Mouse (Mus musculus): ENCODE results near the gene Igdcc4. TPM values are rescaled to one million over a fixed set of nuclear protein-coding genes. Genes with fewer than 3 reads are reported as not detected.
A peak's percentile ranks its signal among the peaks of the same experiment; 100 is the strongest.

The Igdcc4 gene
- total RNA-seq, 2 experiments from 2014 or later, result 60.4 to 79.2 TPM

- DNase-seq, result no peak
Observed at GRCm38 (mm10) chr9:65154692-65155455, 53.6 kb downstream of the Igdcc4 start.

DNA sequence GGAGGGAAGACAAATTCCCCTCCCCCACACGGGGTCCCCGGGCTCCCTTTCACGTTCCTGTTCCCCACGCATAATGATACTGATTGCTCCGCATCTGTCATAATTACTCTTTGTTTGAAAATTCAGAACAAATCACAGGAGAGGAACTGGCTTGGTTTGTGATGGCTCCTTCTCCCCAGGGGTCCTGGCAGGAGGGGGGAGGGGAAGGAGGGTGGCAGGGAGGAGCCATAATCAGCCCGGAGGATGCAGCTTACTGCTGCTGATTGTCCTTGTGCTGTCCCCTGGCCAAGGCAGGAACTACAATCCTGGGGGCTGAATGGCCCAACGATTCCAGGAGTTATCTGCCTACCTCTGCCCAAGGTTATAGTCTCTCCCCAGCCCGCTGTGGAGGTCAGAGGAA lies 55.3 kb downstream of the Igdcc4 start:
- DNase-seq, result no peak

- DNase-seq, result no peak
Observed at GRCm38 (mm10) chr9:65157631-65158030, 56.3 kb downstream of the Igdcc4 start.

DNA sequence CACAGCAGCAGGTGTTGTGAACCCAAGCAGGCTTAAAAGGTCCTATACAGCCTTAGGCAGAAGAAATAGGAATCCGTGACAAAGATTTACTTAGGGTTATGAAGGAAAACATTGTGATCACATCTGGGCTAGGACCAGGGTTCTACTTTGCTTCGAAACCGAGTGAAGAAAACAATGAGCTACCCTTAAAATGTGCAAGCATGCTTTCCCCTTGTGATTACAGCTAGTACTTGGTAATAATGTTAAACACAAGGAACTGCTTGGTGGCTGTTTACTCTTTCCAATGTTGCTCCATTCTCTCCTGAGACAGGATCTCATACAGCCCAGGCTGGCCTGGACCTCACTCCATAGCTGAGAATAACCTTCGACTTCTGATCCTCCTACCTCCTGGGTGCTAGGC lies 59.9 kb downstream of the Igdcc4 start:
- DNase-seq, result no peak

GRCm38 (mm10) chr9:65161881-65162280 lies 60.6 kb downstream of the Igdcc4 start:
- DNase-seq, result no peak

GRCm38 (mm10) chr9:65162711-65163639 lies 61.7 kb downstream of the Igdcc4 start:
- DNase-seq, result peak; percentile 36

- DNase-seq, result no peak
Observed at GRCm38 (mm10) chr9:65164870-65165269, 63.6 kb downstream of the Igdcc4 start.

- no peak for DNase-seq
Observed at GRCm38 (mm10) chr9:65166386-65166785, 65.1 kb downstream of the Igdcc4 start.

DNA sequence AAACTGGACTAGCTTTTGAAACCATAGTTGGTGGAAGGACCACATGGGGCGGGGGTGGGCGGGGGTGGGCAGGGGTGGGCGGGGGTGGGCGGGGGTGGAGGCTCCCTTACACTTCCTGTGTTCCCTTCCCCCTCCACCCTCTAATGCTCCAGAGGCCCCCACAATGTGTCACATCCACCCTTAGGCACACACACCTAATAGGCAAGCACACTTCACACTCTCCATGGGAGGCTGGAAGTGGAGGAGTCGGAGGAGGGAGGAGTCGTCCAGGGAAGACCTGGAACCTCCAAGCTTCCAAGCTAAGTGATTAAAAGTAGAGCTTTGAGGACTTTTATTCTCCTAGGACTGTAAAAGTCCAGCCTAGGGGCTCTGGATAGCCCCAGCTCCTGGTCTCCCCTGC lies 67.2 kb downstream of the Igdcc4 start:
- DNase-seq, result no peak

DNA sequence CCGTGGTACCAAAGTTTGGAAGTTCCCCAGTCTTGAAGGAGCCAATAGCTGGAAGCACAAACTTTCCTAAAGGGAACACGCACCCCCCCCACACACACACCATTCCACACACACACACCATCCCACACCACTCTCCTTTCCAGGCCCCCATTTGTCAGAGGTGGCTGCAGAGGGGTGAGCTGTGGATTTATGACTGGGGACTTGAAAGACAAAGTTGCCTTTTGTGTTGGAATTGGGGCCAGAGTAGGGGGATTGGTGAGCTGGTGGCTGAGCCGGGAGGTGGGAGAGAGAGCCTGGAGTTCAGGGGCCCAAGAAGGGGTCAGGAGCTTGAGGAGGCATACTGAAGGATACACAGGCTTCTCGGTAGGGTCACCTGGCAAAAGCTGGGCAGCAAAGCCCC lies 67.7 kb downstream of the Igdcc4 start:
- DNase-seq, result no peak

GRCm38 (mm10) chr9:65172654-65173053 lies 71.4 kb downstream of the Igdcc4 start:
- no peak for DNase-seq

DNA sequence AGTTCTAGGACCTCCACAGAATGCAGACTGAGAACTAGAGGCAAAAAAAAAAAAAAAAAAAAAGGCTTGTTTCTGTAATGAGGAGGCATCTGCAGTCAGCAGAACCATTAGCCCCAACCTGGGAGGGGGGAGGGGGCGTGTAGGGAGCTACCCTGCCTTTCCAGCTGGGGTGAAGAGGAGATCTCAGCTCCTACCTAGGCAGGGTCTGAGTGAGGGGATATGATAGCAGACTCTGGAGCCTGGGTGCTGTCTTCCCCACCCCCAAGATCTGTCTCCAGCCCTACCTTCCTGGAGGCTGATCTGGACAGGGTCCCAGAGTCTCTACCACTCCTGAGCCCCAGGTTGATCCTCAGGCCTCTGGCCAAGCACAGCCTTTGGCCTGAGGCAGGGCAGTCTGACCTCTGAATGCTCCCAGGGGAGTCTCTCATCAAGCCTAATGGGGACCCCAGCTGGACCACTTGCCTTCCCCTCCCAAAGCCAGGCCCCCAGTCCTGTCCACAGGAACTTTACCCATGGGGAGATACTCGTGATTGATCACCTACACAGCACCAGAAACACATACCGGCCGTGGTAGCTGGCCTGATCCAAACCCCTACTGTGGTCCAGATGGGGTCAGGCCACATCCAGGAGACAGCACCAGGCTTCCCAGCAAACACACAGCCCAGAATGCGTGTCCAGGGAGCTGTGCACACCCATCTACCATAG lies 74.1 kb downstream of the Igdcc4 start:
- no peak for DNase-seq

- DNase-seq, result no peak
Observed at GRCm38 (mm10) chr9:65175939-65176871, 74.9 kb downstream of the Igdcc4 start.

DNA sequence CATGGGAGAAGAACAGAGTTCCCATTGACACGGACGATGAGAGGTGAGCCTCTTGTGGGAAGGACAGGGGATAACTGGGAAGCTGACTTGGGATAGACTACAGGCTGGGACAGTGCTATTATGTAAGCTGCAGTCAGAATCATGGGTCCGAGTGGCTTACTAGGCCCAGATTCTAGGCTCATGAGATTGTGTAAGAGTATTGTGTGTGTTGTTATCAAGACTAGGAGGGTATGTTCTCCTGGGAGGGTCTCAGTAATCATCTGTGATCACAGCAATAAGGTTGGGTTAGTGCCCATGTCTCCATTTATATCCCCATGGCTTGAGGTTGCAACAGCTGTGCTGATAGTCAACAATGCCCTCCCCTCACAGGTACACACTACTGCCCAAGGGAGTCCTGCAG lies 76.2 kb downstream of the Igdcc4 start:
- no peak for DNase-seq

DNA sequence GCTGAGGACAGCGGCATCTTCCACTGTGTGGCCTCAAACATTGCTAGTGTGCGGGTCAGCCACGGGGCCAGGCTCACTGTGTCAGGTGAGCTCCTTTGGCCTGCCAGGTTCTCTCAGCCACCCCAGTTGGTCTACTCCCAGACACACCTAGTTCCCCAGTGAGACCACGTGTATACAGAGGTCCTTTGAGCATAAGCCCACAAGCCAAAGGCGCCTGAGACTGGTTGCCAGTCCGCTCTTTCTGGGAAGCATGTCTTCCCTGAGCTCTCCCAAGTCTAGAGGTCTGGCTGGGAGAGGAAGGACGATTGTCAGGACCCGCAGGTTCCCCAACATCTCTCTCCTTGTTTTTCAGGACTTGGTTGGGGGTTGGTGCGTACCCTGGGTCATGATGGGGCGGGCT lies 76.6 kb downstream of the Igdcc4 start:
- DNase-seq, result no peak

- no peak for DNase-seq
Observed at GRCm38 (mm10) chr9:65178336-65179213, 77.3 kb downstream of the Igdcc4 start.

DNA sequence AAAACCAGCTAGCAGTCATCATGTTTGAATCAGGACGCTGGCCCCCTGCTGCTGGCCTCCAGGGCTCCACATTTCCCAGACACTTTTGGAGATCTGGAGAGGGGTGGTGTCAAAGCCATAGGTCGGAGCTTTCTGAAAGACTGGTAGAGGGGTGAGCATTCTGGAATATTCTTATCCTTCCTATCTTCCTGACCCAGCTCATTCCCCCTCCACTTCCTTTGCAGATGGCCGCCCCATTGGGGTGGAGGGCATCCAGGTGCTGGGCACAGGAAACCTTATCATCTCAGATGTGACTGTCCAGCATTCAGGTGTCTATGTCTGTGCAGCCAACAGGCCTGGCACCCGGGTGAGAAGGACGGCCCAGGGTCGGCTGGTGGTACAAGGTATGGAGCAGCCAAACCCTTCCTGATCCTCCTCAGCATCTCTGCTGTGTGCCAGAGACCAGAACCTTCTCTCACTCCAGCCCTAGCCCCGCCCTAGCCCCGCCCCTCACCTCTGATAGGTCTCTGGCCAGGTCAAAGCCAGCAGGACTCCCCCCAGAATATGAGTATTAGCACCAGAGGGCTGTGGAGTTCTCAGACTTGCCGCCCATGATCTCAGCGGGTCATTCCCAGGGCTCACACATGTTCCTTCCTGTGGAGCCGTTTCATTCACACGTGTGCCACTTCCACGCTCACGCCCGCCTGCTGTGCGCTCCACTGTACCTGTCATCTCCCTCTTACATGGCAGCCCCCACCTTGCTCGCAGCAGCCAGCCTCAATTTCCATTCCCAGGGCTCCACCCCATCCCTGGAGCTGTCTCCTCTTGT lies 78.7 kb downstream of the Igdcc4 start:
- DNase-seq, result no peak

All from gastrocnemius, postnatal 10 days (tissue).